Mouse (Mus musculus): ENCODE data around the gene Sh3kbp1.

- TF ChIP-seq CTCF (IDR thresholded peaks at IDR 0.05; ENCODE audit: low read depth) (no peak), EP300 (IDR thresholded peaks at IDR 0.05; ENCODE audit: low read depth) (no peak)
Measured at GRCm38 (mm10) chrX:159769005-159769404, 141.9 kb downstream of the Sh3kbp1 start.

Measured in heart, postnatal 0 days (tissue).